Mouse (Mus musculus): ENCODE results near the gene Plcd1. TPM values are rescaled to one million over a fixed set of nuclear protein-coding genes. Genes with fewer than 3 reads are reported as not detected.

Gene Plcd1
- polyA plus RNA-seq, 1 experiment from 2014 or later: 15.9 TPM

DNA sequence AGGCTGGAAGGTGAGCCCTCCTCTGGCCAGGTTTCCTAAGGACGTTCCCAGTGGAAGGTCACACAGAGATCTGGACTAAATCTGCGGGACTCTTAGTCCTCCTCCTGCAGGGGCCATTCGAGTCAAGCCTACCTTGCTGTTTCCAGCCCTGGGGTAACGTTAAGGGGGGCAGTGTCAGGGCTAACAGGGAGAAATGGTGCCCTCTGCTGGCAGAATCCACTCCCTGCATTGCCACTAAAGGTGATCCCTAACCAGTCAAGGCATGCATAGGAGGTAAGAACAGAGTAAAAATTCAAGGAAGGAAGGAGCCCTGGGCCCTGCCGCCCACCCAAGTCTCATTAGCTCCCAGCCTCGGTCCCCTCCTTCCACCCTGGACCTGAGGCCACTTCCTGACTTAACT, 25.7 kb downstream of the Plcd1 start:
- Histone ChIP-seq H3K4me3 (ENCODE audit: low read depth, low read length) (no peak overlapping the region), H3K9ac (ENCODE audit: low read depth, low read length) (no peak overlapping the region), H3K4me2 (ENCODE audit: low read length) (no peak overlapping the region), H3K36me3 (ENCODE audit: control insufficient read depth, insufficient read depth, low read length) (0 out of 2 replicates have a peak, but pooled peaks cover 5% of the 10 kb centered on the region), H3K27me3 (ENCODE audit: control insufficient read depth, insufficient read depth, low read depth, low read length) (no peaks in the 10 kb centered on the region; the same call in 1 of the 2 replicates), H3K27ac (ENCODE audit: low read length) (no peak overlapping the region), H3K9me3 (replicated peaks; ENCODE audit: control insufficient read depth, low read length, poor library complexity, severe bottlenecking) (no peaks in the 10 kb centered on the region), H3K4me1 (ENCODE audit: control insufficient read depth, insufficient read depth, low read length) (0 out of 2 replicates have a peak, but pooled peaks cover 2% of the 10 kb centered on the region)
- peak; percentile 43; the same call in 1 of the 2 replicates for ATAC-seq
- WGBS: 3% methylated on average over 6 of the region's 6 CpGs

DNA sequence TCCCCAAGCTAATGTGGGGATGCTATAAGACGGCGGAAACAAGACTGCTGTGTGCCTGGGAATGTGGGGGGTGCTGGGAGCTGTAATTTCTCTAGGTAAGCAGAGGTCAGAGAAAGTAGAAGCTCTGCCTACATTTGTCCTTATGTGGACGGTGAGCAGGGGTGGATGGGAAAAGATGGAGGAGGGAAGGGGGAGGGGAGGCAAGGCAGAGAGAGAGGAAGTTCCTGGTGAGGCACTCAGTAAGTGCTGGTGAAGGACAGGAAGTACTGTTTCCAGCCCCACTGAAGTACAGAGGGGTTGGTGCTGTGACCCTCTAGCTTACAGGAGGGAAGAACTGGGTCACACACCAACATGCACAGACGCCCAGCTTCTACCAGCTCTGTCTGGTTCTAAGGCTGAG, 29.0 kb downstream of the Plcd1 start:
- no peaks in the 10 kb centered on the region for H3K36me3 ChIP-seq (ENCODE audit: control insufficient read depth, insufficient read depth, low read length)
- no peaks in the 10 kb centered on the region for H3K9me3 ChIP-seq (replicated peaks; ENCODE audit: control insufficient read depth, low read length, poor library complexity, severe bottlenecking)
- H3K4me2 ChIP-seq (ENCODE audit: low read length): no peak overlapping the region
- no peak overlapping the region for H3K27ac ChIP-seq (ENCODE audit: low read length)
- WGBS: 71% methylated on average over 4 of the region's 4 CpGs
- no peak overlapping the region for H3K4me3 ChIP-seq (ENCODE audit: low read depth, low read length)
- H3K9ac ChIP-seq (ENCODE audit: low read depth, low read length): no peak overlapping the region
- ATAC-seq: no peak
- H3K4me1 ChIP-seq (ENCODE audit: control insufficient read depth, insufficient read depth, low read length): 0 out of 2 replicates have a peak, but pooled peaks cover 2% of the 10 kb centered on the region
- H3K27me3 ChIP-seq (ENCODE audit: control insufficient read depth, insufficient read depth, low read depth, low read length): no peaks in the 10 kb centered on the region; the same call in 1 of the 2 replicates

DNA sequence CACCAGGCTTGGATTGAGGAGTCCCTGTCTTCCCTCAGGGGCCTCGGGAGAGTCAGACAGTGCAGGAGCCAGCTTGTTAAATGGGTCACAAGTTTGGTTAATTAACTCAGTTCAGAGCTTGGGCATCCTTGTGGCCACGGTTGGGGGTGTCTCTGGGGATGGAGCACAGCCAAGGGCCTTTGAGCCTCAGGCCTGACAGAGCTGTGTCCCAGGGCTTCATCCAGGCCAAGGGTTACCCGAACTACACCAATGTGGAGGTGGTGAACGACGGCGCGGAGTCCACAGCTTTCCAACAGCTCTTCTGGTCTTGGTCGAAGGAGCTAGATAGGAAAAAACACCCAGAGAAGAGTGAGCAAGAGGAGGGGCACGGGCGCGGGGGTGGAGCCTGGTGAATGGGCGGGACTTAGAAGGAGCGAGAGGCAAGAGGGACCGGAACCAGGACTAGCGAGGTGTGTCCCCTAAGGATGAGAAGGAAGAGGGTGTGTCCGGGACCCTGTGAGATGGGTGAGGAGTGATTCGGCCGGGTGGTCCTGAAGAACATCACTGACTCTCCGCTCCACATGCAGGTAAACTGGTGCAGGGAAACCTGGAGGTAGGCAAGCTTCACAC, 30.2 kb downstream of the Plcd1 start:
- H3K4me1 ChIP-seq (ENCODE audit: control insufficient read depth, insufficient read depth, low read length): 0 out of 2 replicates have a peak, but pooled peaks cover 2% of the 10 kb centered on the region
- H3K36me3 ChIP-seq (ENCODE audit: control insufficient read depth, insufficient read depth, low read length): no peaks in the 10 kb centered on the region
- H3K9me3 ChIP-seq (replicated peaks; ENCODE audit: control insufficient read depth, low read length, poor library complexity, severe bottlenecking): no peaks in the 10 kb centered on the region
- no peak overlapping the region for H3K27ac ChIP-seq (ENCODE audit: low read length)
- ATAC-seq: no peak
- H3K4me2 ChIP-seq (ENCODE audit: low read length): no peak overlapping the region
- no peak overlapping the region for H3K4me3 ChIP-seq (ENCODE audit: low read depth, low read length)
- 27% methylated on average over 19 of the region's 19 CpGs for WGBS
- H3K9ac ChIP-seq (ENCODE audit: low read depth, low read length): no peak overlapping the region
- no peaks in the 10 kb centered on the region; the same call in 1 of the 2 replicates for H3K27me3 ChIP-seq (ENCODE audit: control insufficient read depth, insufficient read depth, low read depth, low read length)

DNA sequence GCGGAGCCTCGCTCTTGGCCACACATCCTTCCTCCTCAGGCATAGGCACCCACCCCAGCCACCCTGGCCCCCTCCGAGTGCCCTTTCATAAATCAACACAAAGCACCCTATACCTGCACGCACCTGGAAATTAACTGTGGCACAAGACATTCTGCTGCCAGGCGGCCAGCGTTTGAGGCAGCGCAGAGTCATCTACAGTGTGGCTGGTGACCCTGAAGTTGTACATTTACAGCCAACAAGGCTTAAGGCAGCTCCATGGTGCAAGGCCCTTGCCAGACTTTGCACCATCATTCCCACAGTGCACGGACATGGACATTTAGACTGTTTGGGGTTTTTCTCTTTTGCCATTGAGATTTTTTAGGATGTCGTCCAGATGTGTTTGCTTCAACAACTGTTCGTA, 32.6 kb downstream of the Plcd1 start:
- Histone ChIP-seq H3K27me3 (ENCODE audit: control insufficient read depth, insufficient read depth, low read depth, low read length) (no peaks in the 10 kb centered on the region; the same call in 1 of the 2 replicates), H3K4me1 (ENCODE audit: control insufficient read depth, insufficient read depth, low read length) (no peaks in the 10 kb centered on the region)
- 93% methylated on average over 10 of the region's 10 CpGs for WGBS

DNA sequence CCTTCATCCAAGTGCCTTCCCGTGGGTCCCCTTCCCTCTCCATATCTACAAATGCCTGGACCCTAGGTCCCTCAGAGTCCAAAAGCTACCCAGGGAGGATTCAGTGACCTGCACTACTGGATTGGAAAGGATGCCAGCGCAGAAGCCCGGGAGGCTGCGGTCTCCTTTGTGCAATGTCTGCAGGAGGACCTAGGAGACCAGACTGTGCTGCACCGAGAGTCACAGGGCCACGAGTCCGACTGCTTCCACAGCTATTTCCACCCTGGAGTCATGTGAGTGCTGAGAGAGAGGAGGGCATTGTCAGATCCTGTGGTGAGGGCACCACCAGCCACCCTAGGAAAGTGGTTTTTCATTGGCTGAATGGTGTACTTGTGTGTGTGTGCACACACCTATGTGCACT, 35.1 kb downstream of the Plcd1 start:
- WGBS: 85% methylated on average over 7 of the region's 7 CpGs
- no peaks in the 10 kb centered on the region for H3K9me3 ChIP-seq (replicated peaks; ENCODE audit: control insufficient read depth, low read length, poor library complexity, severe bottlenecking)
- H3K27ac ChIP-seq (ENCODE audit: low read length): no peak overlapping the region
- peaks cover under 1% of the 10 kb centered on the region; the same call in 1 of the 2 replicates for H3K4me1 ChIP-seq (ENCODE audit: control insufficient read depth, insufficient read depth, low read length)
- H3K4me3 ChIP-seq (ENCODE audit: low read depth, low read length): no peak overlapping the region
- H3K4me2 ChIP-seq (ENCODE audit: low read length): no peak overlapping the region
- no peak for ATAC-seq
- peaks cover 7% of the 10 kb centered on the region for H3K27me3 ChIP-seq (ENCODE audit: control insufficient read depth, insufficient read depth, low read depth, low read length)
- no peaks in the 10 kb centered on the region for H3K36me3 ChIP-seq (ENCODE audit: control insufficient read depth, insufficient read depth, low read length)
- no peak overlapping the region for H3K9ac ChIP-seq (ENCODE audit: low read depth, low read length)

More for the DNA sequence above, 32.6 kb downstream of the Plcd1 start:
- Histone ChIP-seq H3K4me2 (ENCODE audit: low read length) (no peak overlapping the region), H3K9me3 (replicated peaks; ENCODE audit: control insufficient read depth, low read length, poor library complexity, severe bottlenecking) (no peaks in the 10 kb centered on the region), H3K36me3 (ENCODE audit: control insufficient read depth, insufficient read depth, low read length) (no peaks in the 10 kb centered on the region), H3K27ac (ENCODE audit: low read length) (no peak overlapping the region), H3K9ac (ENCODE audit: low read depth, low read length) (no peak overlapping the region), H3K4me3 (ENCODE audit: low read depth, low read length) (no peak overlapping the region)
- ATAC-seq: no peak

DNA sequence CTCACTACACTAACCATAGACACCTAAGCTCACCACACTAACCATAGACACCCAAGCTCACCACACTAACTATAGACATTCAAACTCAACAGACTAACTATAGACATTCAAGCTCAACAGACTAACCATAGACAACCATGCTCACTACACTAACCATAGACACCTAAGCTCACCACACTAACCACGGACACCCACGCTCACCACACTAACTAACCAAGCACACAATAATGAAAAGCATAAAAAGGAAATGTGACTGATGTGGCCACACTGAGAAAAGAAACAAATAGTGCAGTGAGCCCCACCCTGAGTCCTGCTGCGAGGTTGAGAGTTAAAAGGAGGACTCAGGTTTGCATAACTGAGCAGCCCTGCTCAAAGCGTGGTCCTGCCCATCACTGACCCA, 38.0 kb downstream of the Plcd1 start:
- Histone ChIP-seq H3K4me2 (ENCODE audit: low read length) (no peak overlapping the region), H3K27me3 (ENCODE audit: control insufficient read depth, insufficient read depth, low read depth, low read length) (peaks cover 12% of the 10 kb centered on the region; the same call in 1 of the 2 replicates), H3K4me1 (ENCODE audit: control insufficient read depth, insufficient read depth, low read length) (peaks cover 6% of the 10 kb centered on the region; the same call in 1 of the 2 replicates), H3K27ac (ENCODE audit: low read length) (no peak overlapping the region), H3K36me3 (ENCODE audit: control insufficient read depth, insufficient read depth, low read length) (no peaks in the 10 kb centered on the region), H3K9ac (ENCODE audit: low read depth, low read length) (no peak overlapping the region), H3K9me3 (replicated peaks; ENCODE audit: control insufficient read depth, low read length, poor library complexity, severe bottlenecking) (no peaks in the 10 kb centered on the region), H3K4me3 (ENCODE audit: low read depth, low read length) (no peak overlapping the region)
- ATAC-seq: no peak
- WGBS: 87% methylated on average over 4 of the region's 4 CpGs

DNA sequence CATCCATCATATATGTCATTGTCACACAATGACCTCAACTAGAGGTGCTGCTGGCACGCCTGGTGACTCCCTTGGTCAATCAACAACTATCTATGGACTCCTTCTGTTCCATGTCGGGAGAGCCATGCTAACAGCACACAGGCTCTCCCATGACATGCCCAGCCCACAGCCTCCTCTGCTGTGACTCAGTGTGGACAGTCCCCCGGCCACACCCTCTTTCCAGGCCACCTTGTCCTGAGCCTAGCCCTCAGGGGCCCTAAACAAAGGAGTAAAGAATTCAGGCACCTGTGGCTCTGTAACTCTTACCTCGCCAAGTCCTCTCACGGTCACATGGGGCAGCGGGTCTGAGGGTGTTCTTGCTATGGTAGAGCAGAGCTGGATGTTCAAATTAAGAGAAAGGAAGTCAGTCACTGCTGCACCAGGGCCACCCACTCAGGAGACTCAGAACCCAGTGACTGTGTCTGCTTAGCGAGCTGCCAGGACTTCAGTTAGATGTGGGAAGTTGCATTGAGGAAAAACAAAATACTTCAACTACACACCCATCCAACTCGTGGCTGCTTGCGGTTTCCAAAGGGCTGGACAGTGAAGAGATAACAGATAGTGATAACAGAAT, 39.2 kb downstream of the Plcd1 start:
- ATAC-seq: no peak
- H3K27me3 ChIP-seq (ENCODE audit: control insufficient read depth, insufficient read depth, low read depth, low read length): peaks cover 12% of the 10 kb centered on the region; the same call in 1 of the 2 replicates
- H3K9me3 ChIP-seq (replicated peaks; ENCODE audit: control insufficient read depth, low read length, poor library complexity, severe bottlenecking): no peaks in the 10 kb centered on the region
- peaks cover 6% of the 10 kb centered on the region; the same call in 1 of the 2 replicates for H3K4me1 ChIP-seq (ENCODE audit: control insufficient read depth, insufficient read depth, low read length)
- H3K27ac ChIP-seq (ENCODE audit: low read length): no peak overlapping the region
- H3K4me2 ChIP-seq (ENCODE audit: low read length): no peak overlapping the region
- no peak overlapping the region for H3K4me3 ChIP-seq (ENCODE audit: low read depth, low read length)
- H3K9ac ChIP-seq (ENCODE audit: low read depth, low read length): no peak overlapping the region
- WGBS: 83% methylated on average over 9 of the region's 9 CpGs
- H3K36me3 ChIP-seq (ENCODE audit: control insufficient read depth, insufficient read depth, low read length): no peaks in the 10 kb centered on the region

DNA sequence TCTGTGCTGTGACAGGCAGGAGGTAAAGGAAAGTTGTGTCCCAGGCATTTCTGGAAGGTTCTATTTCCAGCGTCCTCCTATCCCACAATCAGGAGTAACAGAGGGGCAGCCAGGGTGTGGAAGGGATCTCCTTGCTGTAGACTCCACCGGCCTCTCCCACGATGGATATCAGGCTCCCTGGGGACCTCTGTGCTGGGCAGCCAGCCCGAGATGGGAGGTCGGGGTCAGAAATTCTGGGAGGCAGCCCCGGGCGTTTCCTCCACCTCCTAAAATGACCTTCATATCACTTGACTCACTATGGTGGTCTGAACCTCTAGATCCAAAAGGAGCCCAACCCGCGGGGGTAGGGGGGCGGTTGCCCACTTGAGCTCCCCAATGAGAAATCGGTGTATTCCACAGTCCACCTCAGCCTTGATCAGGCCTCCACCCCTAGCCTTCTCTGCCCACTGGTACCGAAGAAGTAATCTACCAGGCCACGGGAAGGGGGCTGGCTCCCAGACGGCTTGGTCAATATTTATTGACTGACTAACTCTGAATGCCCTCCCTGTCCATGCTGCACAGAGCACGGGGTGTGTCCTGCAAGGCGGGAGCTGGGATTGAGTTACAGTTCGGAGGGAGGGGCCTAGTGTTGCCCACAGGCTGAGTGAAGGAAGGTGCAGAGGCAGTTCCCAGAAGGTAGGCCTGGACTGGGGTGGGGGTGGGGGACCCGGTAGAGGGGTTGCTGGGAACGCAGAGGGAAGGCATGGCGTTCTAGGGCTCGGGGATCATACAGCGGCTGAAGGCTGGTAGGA, 41.0 kb downstream of the Plcd1 start, which contains the start of gene Vill:
TSS of gene Vill (plus strand) at position 625 of the 791 bp plus-strand sequence.
- Histone ChIP-seq H3K36me3 (ENCODE audit: control insufficient read depth, insufficient read depth, low read length) (no peaks in the 10 kb centered on the region), H3K27me3 (ENCODE audit: control insufficient read depth, insufficient read depth, low read depth, low read length) (peaks cover 12% of the 10 kb centered on the region; the same call in 1 of the 2 replicates), H3K9me3 (replicated peaks; ENCODE audit: control insufficient read depth, low read length, poor library complexity, severe bottlenecking) (no peaks in the 10 kb centered on the region), H3K27ac (ENCODE audit: low read length) (no peak within 1 kb of the TSS), H3K4me1 (ENCODE audit: control insufficient read depth, insufficient read depth, low read length) (peaks cover 6% of the 10 kb centered on the region; the same call in 1 of the 2 replicates), H3K4me2 (ENCODE audit: low read length) (peak within 1 kb of the TSS; percentile 44), H3K9ac (ENCODE audit: low read depth, low read length) (peak within 1 kb of the TSS; percentile 44; the same call in 1 of the 2 replicates), H3K4me3 (ENCODE audit: low read depth, low read length) (no peak within 1 kb of the TSS; the same call in 1 of the 2 replicates)
- WGBS: 17% methylated on average over 22 of the region's 22 CpGs
- no peak for ATAC-seq

Data from midbrain, embryonic 16.5 days (tissue).